Mouse (Mus musculus) G1E (cell line): ENCODE results near the gene Hnrnph1.

Experiments used
- CTCF ChIP-seq: IDR thresholded peaks from 2 replicates; pipeline ENCODE4 v1.5.1; 2012; ENCODE audit warnings: low read depth, low read length, inconsistent platforms, mixed read lengths
- POLR2AphosphoS5 ChIP-seq: IDR thresholded peaks from 2 replicates; pipeline ENCODE4 v1.6.1; 2012; ENCODE audit warnings: low read depth, low read length, inconsistent platforms; ENCODE audit not compliant: insufficient replicate concordance
- TAL1 ChIP-seq: conservative IDR thresholded peaks from 2 replicates; pipeline ENCODE4 v1.6.1; 2012; ENCODE audit warnings: low read depth, low read length, inconsistent platforms, mixed read lengths

DNA sequence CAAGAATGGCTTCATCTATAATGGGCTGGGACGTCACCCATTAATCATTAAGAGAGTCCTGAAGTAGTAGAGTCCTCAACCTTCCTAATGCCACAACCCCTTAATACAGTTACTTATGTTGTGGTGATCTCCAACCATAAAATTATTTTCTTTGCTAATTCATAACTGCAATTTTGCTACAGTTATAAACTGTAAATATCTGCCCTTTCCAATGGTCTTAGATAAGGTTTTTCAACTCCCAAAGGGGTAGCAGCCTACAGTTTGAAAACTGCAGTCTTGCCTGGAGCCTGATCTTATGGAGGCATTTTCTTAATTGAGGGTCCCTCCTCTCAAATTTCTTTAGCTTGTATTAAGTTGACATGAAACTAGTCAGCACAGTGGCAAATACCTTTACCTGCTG is 47.4 kb upstream of the Hnrnph1 start:
- TF ChIP-seq CTCF (no peak), POLR2AphosphoS5 (no peak), TAL1 (no peak)
